Mouse (Mus musculus): ENCODE data around the gene Fam219a.

Fam219a gene

DNA sequence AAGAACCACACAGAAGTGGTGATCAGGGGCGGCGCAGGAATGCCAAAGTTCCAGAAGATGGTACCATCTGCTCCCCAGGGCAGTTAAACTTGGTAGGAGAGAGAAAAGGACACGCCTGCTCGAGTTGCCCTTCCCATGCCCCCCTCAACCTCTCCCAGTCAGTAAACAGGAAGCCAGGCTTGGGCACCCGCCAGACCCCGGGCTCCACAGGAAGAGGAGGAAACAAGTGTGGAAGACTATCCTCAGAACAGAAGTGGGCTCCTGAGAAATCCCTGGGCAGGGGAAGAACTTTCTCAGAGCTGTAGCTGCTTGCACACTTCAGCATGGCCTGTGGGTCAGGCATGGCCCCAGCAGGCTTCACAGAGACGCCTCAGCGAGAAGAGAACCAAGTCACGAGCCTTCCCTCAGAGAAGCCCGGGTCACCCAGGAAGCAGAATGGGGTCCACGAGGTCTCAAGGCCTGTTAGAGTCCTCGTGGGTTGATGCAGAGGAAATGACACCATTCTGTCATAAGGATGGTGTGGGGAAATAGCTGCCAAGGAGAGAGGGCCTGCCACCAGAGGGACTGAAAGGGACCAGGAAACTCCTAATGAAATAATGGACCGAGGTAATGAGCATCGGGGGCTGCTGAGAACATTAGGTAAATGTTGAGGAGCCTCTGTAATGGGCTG is 14.2 kb downstream of the Fam219a start:
- DNase-seq (ENCODE audit: low read depth): no peak

DNA sequence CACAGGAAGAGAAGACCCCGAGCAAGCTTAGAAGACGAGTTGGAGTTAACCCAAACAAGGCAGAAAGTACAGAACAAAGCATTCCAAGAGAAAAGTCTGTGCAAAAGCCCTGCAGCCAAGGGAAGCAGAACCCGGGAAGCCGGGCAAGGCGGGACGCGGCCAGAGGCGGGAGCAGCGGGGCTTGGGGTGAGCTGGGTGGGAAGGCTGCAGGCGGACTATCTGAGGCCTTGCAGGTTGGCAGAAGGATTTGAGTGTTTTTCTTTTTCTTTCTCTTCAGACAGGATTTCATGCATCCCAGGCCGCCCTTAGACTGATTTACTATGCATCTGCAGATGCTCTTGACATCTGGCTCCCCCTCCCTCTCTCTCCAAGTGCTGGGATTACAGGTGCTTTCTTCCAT is 16.2 kb downstream of the Fam219a start:
- DNase-seq (ENCODE audit: low read depth): no peak

DNA sequence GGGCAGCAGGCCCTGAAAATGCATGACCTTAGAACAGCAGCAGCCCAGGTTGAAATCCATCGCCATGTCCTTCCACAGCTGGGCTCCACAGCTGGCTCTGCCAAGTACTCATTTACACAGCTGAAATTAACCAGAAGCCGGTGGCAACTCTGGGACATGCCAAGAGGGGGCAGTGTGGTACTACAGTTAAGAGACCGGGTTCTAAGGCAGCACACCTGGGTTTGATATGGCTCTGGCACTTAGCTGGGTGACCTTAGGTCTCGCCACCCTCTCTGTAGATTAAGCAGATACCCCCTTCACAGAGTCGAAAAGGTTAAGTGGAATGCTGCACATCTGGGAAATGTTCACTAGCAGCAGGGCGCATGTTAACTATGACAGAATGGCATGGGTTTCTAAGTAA is 16.8 kb downstream of the Fam219a start:
- peak; percentile 43 for DNase-seq (ENCODE audit: low read depth)

DNA sequence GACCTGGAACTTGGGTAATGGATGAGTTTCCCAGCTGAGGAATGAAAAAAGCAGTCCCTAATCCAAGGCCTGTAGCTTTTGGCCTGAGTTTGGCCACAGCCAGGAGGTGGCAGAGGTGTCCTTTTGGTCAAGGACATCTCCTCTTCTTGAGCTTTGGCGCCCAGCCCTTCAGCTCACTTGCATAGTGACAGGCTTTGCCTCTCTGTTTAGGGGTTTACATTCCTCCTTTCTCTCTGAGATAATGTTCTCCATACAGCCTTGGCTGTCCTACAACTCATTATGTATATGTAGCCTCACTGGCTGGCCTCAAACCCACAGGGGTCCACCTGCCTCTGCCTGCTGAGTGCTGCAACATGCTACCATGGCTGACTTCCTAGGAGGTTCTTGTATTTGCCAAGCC is 22.3 kb downstream of the Fam219a start:
- no peak for DNase-seq (ENCODE audit: low read depth)

DNA sequence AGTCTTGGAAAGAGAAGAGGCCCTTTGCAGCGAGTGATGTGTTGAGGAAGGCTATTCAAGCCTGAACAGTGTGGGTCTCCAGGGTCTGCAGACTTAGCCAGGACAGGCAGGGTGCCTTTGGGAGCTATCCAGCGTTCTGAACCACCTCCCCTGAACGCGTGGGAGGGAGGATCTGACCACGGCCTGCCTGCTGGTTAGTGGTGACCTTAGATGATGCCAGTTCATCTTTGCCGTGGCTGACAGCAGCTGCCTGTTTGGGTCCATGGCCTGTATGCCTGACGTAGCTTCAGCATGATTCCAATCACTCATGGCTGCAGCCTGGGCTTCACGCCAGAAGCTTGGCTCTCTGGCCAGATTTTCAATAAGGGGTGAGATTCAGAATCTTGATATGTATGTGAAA is 23.4 kb downstream of the Fam219a start:
- DNase-seq (ENCODE audit: low read depth): no peak

DNA sequence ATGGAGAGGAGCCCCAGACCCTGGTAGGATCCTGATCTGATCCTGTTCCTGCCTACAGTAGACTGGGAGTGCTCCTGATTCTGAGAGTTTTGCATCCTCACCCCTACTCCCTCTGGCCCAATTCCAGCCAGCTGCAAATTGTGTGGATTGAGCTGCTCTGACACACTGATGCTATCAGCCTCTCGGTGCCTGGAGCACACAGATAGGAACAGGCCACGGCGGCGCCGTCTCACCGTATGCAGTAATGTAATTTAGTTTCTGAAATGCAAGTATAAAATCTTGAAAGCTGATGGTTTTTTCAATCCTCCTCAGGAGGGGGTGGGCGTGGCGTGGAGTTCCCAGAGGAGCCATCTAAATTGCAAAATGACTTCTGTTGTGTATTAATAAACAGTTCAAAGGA is 27.2 kb downstream of the Fam219a start:
- no peak for DNase-seq (ENCODE audit: low read depth)

DNA sequence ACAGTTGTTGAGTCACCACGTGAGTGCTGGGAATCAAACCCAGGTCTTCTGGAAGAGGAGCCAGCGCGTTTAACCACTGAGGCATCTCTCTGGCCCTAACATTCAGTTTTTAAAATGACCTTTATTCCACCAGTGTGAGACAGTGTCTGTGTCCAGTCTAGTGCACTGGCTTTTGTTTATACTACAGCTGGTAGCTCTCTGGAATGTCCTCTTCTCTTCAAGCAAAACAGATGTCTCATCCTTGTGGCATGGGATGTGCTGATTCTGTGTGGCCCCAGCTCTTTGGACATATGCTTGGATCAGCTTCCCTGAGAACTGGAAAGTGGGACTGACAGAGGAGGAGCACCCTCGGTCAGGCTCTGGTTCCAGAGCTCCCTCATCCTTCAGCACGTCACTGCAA is 34.5 kb downstream of the Fam219a start:
- DNase-seq (ENCODE audit: low read depth): no peak

DNA sequence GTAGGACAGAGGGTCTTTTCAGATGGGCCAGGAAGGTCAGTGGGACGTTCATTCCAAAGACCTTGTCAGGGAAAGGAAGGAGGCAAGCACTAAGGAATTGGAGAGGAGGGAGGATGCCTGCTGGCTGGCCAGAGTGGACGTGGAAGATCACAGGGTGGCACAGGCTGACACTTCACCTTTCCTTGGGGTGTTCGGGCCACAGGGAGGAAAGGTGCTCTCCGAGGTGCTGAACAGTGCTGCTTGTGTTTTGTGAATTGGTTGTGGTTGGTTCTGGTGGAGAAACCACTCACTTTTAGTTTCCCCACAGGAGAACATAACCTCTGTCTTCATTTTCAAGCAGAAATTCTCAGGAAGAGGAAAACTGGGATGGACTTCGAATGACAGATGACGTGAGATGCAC is 36.9 kb downstream of the Fam219a start:
- DNase-seq (ENCODE audit: low read depth): peak; percentile 34

DNA sequence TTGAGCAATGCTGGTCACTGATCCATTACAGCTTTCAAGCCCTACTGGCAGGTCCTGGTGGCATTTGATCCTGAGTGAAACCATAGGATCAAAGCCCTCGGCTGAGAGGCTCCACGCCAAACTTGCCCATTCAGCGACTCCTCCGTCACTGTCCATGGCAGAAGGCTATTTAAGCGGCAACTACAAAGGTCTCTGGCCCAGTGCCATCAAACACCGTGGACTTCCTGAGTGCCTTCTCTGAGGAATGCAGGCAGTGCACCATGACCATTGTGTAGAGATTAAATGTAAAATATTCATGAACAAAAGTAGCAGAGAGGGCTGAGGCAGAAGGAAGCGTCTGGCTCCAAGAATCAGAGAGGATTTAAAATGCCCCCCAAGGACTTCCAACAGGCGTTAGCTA is 41.3 kb downstream of the Fam219a start:
- DNase-seq (ENCODE audit: low read depth): no peak

DNA sequence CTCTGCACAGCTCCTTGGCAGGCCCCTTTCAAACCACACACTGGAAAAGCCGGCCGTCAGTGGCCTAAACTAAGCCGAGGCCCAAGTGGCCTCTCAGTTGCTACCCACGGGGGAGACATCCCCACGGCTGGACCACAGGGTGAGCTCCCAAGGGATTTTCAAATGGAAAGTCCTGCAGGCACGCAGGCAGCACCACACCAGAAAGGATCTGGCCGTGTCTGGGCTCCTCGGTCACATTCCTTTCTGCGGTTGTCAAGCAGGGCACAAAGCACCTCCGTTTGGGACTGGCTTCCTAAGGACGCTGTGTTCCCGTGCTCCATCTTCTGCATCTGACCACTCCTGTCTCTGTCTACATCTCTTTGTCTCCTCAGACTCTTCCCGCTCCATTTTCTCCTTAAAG is 42.3 kb downstream of the Fam219a start:
- no peak for DNase-seq (ENCODE audit: low read depth)

DNA sequence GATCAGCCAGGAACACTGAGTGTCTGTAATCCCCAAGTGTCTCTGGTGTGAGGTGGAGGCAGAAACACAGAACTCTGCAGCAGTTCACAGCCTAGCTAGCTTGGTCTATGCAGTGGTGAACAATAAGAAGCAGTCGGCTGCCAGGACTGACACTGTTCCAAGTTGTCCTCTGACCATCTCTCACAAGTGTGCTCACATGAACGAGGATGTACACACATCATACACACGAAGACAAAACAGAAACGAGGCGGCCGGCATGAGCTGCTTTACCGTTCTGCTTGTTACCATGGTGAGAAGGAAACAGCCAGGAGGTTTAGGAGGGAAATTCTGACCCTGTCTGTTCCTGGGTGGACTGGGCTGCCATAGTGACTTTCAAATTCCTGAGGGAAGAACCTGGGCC is 42.8 kb downstream of the Fam219a start:
- DNase-seq (ENCODE audit: low read depth): no peak

DNA sequence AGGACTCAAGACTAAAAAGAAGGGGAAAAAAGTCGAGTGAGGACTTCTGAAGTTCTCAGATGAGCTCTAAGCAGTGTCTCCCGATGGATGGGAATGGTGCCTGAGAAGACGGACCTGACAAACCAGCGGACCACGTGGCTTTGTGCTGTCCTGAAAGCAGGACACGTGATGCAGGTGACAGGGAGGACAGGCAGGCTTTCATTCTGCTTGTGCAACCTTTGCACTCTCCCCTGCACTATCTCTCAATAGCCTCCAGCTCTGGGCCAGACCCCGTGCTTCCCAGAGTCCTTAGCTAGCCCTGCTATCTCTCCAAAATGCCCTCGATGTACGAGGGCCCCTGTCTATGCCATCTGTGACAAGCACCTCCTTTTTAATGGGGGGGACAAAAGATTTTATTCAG is 44.5 kb downstream of the Fam219a start:
- no peak for DNase-seq (ENCODE audit: low read depth)

DNA sequence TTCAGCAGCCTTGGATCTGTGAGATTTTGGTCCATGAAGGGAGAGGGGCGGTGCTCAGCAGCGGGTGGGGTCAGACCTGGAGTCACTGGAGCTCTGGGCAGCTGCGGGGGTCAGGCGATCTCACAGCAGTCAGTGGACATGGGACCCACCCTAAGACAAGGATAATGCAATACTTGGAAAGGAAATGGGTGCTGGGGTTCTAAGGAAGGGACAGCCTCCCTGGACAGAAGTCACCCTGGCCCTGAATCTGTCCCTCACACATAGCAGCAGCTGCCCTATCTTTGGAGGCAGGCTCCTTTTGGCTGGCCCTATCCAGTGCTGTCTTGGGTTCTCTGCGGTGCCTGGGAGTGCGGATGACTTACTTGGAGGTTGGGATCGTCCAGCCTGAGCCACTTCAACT is 45.5 kb downstream of the Fam219a start:
- no peak for DNase-seq (ENCODE audit: low read depth)

DNA sequence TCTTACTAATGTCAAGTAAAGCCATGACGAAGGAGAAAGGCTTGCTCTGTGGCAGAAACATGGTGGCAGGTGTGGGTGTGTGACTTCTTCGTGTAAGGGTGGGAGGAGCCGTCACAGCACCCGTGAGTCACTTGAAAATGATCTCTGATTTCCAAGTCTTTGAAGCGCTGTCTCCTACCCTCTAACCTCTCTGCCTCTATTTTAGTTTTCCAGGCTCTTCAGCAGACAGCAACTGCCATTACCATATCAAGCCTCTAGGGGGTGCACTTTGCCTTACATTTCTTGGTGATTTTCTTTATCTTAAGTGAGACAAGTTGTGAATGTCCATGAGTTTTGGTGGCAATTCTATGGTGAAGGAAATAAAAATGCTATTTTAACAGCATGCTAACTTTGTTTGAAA is 46.5 kb downstream of the Fam219a start:
- DNase-seq (ENCODE audit: low read depth): peak; percentile 40

DNA sequence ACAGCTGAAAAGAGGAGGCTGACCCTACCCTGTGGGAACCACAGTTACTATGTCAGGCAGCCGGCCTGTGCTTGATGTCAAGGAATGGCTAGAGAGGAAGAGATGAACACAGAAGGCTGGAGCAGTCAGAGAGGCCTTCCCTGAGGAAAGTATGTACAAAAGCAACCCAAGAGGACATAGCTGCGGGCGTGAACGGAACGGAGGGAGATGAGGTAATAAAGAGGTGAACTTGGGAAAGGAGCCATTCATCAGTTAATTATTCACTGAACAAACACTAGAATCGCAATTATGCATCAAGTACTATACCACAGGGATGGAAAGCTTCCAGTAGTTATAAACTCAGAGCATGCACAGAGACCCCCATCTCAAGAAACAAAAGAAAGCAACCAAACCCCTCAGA is 47.2 kb downstream of the Fam219a start:
- no peak for DNase-seq (ENCODE audit: low read depth)

DNA sequence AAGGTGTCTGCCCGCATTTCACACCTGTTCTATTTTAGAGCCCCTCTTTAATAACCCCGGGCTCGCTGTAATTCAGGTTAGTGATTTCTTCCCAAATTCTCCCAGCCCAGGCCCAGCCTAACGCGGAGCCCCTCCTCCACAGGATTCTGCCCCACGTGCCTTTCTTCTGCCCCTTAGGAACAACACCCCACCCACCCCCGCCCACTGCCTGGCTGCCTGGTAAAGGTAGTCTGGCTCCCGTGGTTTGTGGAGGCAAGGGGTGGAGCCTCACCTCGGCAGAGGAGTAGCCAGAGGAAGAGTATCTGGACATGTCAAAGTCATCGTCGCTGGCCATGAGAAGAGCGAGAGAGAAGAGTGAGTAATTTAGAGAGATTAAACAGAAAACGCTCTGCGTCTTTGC is 48.7 kb downstream of the Fam219a start:
- DNase-seq (ENCODE audit: low read depth): no peak

DNA sequence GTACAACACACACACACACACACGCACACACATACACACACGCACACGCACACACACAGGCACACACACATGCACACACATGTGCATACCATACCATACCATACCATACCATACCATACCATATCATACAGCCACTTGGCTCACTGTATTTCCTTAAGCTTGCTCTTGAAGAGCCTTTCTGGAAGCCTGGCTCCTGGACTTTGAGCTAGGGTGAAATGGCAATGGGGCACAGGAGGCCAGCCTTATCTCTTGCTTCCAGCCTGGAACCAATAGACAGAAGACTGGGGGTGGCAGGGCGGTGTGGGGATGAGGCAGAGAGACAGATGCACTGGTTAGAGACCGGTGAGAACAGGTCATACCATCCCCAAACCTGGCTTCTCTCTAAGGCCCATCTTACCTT is 50.1 kb downstream of the Fam219a start:
- no peak for DNase-seq (ENCODE audit: low read depth)

DNA sequence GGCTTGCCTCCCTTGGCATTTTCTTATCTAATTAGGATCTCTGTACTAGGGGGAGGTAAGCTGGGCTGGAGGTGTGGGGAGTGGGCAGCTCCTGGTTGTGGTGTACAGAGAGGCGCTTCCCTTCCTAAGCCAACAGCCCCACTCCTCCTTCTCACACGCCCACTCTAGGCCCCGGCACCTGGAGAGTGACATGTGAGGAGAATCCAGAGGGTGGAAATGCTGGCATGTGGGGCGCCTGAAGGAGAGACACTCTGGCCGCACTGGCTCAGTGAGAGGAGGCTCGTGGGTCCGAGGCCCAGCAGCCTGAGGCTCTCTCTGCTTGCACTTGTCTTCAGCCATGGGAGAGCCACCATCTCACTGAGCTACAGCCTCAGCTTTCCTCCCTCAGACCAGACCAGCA is 51.0 kb downstream of the Fam219a start:
- no peak for DNase-seq (ENCODE audit: low read depth)

DNA sequence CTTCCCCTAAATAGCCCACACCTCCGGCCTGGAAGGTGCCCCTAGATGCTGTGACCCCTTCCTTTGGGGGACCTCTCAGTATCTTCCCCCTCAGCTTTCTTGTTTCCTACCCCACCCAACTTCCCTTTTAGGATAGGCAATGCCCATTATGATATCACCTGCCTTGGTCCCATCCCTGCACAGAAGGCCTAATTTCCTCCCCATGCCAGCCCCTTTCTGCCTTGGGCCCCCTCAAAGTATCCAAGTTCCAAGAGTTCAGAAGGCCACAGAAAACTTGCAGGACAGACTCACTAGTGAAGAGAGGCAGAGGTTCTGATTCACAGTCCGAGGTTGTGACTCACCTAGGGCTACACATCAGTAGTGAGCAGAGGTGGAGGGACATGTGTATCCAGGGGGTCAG is 52.1 kb downstream of the Fam219a start, which contains the start of gene 1110017D15Rik:
TSS of gene 1110017D15Rik (minus strand) at position 101 of the 400 bp plus-strand sequence.
- no peak for DNase-seq (ENCODE audit: low read depth)

DNA sequence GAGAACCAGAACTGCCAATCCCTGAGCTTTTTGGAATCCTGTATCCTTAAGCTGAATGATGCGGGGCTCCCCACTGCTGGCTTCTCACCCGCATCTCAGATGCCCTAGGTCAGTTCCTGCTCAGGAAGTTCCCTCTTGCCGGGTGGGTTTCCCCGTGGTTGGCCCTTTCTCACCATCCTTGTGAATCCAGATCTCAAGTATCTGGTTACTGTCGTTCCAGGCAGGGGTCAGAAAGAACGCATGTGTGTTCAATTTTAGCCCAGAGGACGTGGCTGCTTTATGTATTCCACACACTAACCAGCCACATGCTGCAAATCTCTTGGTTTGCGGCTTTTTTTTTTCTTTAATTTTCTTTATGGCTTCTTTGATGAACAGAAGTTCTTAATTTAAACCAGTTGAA is 55.6 kb downstream of the Fam219a start:
- DNase-seq (ENCODE audit: low read depth): no peak

DNA sequence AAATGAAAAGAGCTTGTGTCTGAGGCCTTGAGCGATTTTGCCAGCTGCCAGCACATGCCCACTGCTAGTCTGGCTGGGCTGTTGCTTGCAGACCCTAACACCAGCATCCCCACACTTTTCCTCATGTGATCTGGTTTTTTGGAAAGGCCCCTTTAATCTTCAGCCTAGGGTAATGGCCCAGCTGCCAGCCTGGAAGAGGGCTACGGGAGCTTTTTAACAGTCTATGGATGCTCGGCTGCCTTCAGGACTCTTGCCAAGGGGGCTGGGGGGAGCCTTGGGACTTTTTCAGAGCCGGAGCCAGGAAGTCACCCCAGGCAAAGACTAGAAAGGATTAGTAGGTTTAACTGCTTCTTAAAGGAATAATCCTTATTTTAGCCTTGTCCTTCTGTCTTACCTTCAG is 56.0 kb downstream of the Fam219a start:
- no peak for DNase-seq (ENCODE audit: low read depth)

DNA sequence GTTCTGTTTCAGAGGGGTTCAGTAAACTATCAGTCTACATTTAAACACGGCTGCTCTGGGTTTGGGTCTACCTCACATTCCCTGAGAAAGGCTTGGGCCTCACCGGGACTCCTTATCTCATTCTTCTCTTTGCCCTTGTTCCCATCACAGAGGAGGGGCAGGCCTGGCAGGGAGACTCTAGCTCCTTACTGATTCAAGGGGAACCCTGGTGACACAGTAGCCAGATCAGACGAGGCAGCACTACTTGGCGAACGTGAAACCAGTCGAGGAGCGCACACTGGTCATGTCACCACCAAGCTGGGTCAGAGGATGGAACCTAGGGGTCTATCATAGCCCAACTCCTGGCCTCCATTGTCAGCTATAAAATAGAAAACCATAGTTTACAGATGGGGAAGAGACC is 61.3 kb downstream of the Fam219a start:
- no peak for DNase-seq (ENCODE audit: low read depth)

DNA sequence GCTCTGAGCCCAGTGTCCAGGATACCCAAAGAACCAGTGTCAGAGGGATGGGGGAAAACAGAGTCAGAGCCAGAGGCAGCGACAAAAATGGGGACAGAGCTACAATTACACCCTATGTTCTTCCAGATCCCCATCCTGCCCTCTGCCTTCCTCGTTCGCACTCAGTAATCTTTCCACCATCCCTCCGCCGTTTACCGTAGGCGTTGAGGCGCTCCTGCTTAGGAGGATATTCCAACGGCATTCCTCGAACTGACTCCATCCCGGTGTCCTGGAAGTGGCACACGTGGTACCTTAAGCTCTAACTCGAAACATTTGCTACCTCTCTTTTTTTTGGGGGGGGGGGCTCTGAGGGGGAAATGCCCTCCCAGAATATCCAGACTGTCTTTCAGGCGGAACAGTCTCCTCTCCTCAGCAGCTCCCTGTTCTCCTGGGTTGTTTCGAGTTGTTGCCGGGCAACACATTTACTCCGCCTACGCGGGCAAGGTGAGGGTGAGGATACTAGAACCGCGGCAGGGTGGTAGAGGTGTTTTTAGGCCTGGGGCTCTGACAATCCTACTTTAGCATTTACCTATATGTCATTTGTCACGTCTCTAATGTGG is 61.9 kb downstream of the Fam219a start:
- no peak for DNase-seq (ENCODE audit: low read depth)

DNA sequence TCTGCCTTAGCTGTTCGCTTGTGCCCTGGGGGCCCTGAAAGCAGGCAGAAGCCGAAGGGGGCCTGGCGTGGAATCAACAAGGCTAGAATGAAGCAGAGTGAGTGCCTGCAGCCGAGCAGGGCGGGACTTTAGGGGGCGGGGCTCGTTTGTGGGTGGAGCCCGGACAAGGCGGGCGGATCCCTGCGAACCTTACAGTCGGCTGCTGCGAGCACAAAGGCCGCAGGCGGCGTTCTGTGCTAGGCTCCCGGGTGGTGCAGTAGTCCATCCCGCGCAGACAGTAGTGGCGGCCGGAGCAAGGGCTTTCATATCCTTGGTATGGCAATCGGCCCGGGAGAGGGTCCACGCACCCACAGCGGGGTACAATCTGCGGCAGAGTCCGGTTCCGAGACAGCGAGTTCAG is 62.4 kb downstream of the Fam219a start:
- DNase-seq (ENCODE audit: low read depth): peak; percentile 73
